Comparison of ENCODE assay signal across 32 mouse cellular contexts in the genomic region with DNA sequence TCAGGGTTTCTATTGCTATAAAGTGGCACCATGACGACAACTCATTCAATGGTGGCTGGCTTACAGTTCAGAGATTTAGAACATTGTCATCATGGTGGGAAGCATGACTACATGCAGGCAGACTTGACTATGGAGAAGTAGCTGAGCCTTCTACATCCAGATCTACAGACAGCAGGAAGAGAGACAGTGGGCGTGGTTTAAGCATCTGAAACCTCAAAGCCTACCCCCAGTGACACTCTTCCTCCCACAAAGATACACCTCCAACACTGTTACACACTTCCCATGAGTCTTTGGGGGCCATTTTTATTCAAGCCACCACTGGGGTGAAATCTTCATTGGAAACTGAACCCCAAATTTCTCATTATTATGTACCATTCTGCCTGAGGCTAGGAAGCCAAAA.
DNase-seq lines count a peak whose midpoint lies in the region; ATAC-seq lines count a peak whose summit lies in the region.
"Had no signal": no experiment of that assay in that cellular context is flagged by ENCODE, and none has a peak within 500 bp of the region (broad histone marks: within the 10 kb centered on the region; RNA-seq: fewer than 3 reads in every experiment).

No protein-coding gene starts in this region.

- no peak overlapping the region for H3K27ac ChIP-seq in forebrain, embryonic 13.5 days
- H3K27ac ChIP-seq: forebrain, embryonic 12.5 days; hindbrain, embryonic 14.5 days; kidney, embryonic 15.5 days; layer of hippocampus, adult 2 months; limb, embryonic 13.5 days; lung, embryonic 15.5 days; stomach, postnatal 0 days had no signal

- peaks cover 18% of the 10 kb centered on the region for H3K4me1 ChIP-seq in forebrain, embryonic 13.5 days

- H3K9ac ChIP-seq in forebrain, embryonic 13.5 days: no peak overlapping the region
- H3K9ac ChIP-seq: forebrain, embryonic 12.5 days; heart, embryonic 12.5 days; hindbrain, embryonic 14.5 days; kidney, embryonic 15.5 days; limb, embryonic 13.5 days; lung, embryonic 15.5 days had no signal

- no peaks in the 10 kb centered on the region for H3K9me3 ChIP-seq in forebrain, embryonic 13.5 days (replicated peaks)
- H3K9me3 ChIP-seq: G1E; kidney, embryonic 15.5 days; limb, embryonic 13.5 days; lung, embryonic 15.5 days had no signal

- WGBS in forebrain, embryonic 13.5 days: 92% methylated on average over 2 of the region's 2 CpGs

- ATAC-seq in activated CD4-positive, CD25-positive, alpha-beta regulatory T cell, adult 4 months: peak; percentile 38
- peak; percentile 64 for ATAC-seq in megakaryocyte, adult 5-6 weeks (ENCODE audit: poor library complexity, severe bottlenecking)
- no peak for ATAC-seq in forebrain, embryonic 13.5 days
- ATAC-seq: inflammation-experienced regulatory T-cells, adult 6 months; Patski had no signal

- no peaks in the 10 kb centered on the region for H3K27me3 ChIP-seq in splenic B cell, adult 2 months (ENCODE audit: control insufficient read depth, insufficient read depth, low read length, poor library complexity, severe bottlenecking)
- H3K27me3 ChIP-seq in forebrain, embryonic 13.5 days: no peaks in the 10 kb centered on the region
- H3K27me3 ChIP-seq: forebrain, embryonic 12.5 days; heart, embryonic 12.5 days; kidney, embryonic 15.5 days; limb, embryonic 13.5 days; lung, embryonic 15.5 days; Patski had no signal

- DNase-seq in CD4-positive helper T cell, adult 2 months (ENCODE audit: low read depth, low spot score): peak; percentile 40
- peak; percentile 25 for DNase-seq in splenic B cell, adult 2 months (ENCODE audit: low read depth, low spot score)
- no peak for DNase-seq in right cerebral cortex, postnatal 36 days (ENCODE audit: low spot score in 2 of 2)
- no peak for DNase-seq in kidney, postnatal 36 days
- no peak for DNase-seq in embryo, embryonic 10 days (ENCODE audit: low spot score)
- DNase-seq: adrenal gland, adult 2 months; adrenal gland, postnatal 36 days; cerebellum, adult 18-20 months; cerebellum, postnatal 36 days; gastrocnemius, postnatal 25 days; heart, adult 18-20 months; heart, postnatal 4 days; kidney, adult 18-20 months; kidney, postnatal 25 days; midbrain, embryonic 14.5 days; right cerebral cortex, postnatal 25 days; spleen, adult 18-20 months had no signal

- H3K4me2 ChIP-seq in forebrain, embryonic 13.5 days: no peak overlapping the region
- H3K4me2 ChIP-seq: forebrain, embryonic 12.5 days; heart, embryonic 12.5 days; hindbrain, embryonic 14.5 days; kidney, embryonic 15.5 days; limb, embryonic 13.5 days; liver, embryonic 11.5 days; lung, embryonic 15.5 days had no signal

- H3K36me3 ChIP-seq in splenic B cell, adult 2 months (ENCODE audit: control insufficient read depth, insufficient read depth, low read length, poor library complexity, severe bottlenecking): no peaks in the 10 kb centered on the region
- H3K36me3 ChIP-seq in forebrain, embryonic 13.5 days (ENCODE audit: poor library complexity, severe bottlenecking): peaks cover 12% of the 10 kb centered on the region
- H3K36me3 ChIP-seq: G1E; heart, embryonic 12.5 days; kidney, embryonic 15.5 days; limb, embryonic 13.5 days; lung, embryonic 15.5 days had no signal

- no peak overlapping the region for H3K4me3 ChIP-seq in forebrain, embryonic 13.5 days
- H3K4me3 ChIP-seq: forebrain, embryonic 12.5 days; heart, embryonic 12.5 days; kidney, embryonic 15.5 days; layer of hippocampus, adult 2 months; limb, embryonic 13.5 days; lung, embryonic 15.5 days had no signal

Comparison
In these comparisons a context has a peak if more than half of its experiments do, and no peak if none do; other contexts are left out.
1. DNase-seq: peak in CD4-positive helper T cell, adult 2 months (single experiment) and splenic B cell, adult 2 months (single experiment); none in right cerebral cortex, postnatal 36 days (0 of 2), kidney, postnatal 36 days (0 of 2) and embryo, embryonic 10 days (single experiment).